Mouse (Mus musculus) cortical plate, adult 2 months (tissue): ENCODE data around the gene Gp1ba.

Experiments used
- CTCF ChIP-seq: fragments of 200-500 bp; IDR thresholded peaks from 2 replicates; pipeline ENCODE4 v1.5.1; 2011; ENCODE audit warnings: mild to moderate bottlenecking, control low read depth, low read length; ENCODE audit not compliant: insufficient read depth; ENCODE audit errors: extremely low read depth
- POLR2A ChIP-seq: fragments of 200-500 bp; IDR thresholded peaks from 2 replicates; pipeline ENCODE4 v1.6.1; 2011; ENCODE audit warnings: mild to moderate bottlenecking, low read length, control low read depth; ENCODE audit not compliant: insufficient read depth; ENCODE audit errors: extremely low read depth

DNA sequence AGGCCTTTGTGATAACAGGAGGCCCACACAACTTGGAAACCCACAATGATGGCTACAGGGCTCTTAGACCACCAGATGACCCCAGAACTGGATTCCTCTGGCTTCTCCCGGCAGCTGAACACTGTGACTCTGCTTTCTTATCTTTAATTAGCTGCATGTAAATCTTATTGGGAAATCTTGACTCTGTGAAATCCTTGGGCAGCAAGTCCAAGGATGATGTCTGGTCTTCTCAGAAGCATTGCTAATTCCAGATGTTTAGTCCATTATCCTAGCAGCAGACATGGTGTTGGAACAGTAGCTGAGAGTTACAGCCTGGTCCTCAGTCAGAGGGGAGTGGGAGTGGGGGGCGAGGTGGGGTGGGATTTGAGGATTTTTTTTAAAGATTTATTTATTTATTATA lies 10.5 kb upstream of the Gp1ba start:
- no peak for TF ChIP-seq CTCF
- TF ChIP-seq POLR2A, result no peak
